Mouse (Mus musculus): ENCODE measurements around the gene Hsd17b6. TPM values are rescaled to one million over a fixed set of nuclear protein-coding genes. Genes with fewer than 3 reads are reported as not detected.
"Not testable (repeated sequence)": the region's sequence is repeated elsewhere in the genome, so short reads cannot be mapped to it uniquely, and the experiment has no call there.

Hsd17b6 gene
- not detected in 2 replicates for polyA plus RNA-seq (2014; fragmentation: Nextera tagmentation; extraction: Ambion mirVana)

DNA sequence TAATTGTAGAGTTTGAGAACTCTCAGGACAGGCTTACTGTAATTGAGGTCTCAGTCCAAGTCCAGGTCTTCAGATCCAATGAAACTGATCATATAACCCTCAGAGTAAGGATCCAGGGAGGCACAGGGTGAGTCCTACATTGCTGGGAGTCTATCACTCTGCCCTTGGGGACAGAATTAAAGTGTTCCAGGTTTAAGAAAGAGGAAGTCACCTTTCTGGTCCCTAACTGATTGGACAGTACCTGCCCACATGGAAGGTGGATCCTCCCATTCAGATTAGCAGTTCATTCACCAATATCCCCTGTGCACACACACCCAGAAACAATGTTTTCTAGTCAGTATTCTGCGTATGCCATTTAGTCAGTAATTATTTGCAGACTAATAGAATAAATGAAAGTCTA lies at the start of gene Hsd17b6:
Hsd17b6 (minus strand) TSS at position 166 of the 400 bp plus-strand sequence.
- no peak for ATAC-seq
- 94% methylated on average over 1 of the region's 1 CpGs for WGBS
- no peaks in the 10 kb centered on the region for H3K4me1 ChIP-seq (ENCODE audit: control insufficient read depth, insufficient read depth, low read length)
- no peaks in the 10 kb centered on the region for H3K36me3 ChIP-seq (ENCODE audit: control insufficient read depth, insufficient read depth, low read length)
- no peaks in the 10 kb centered on the region for H3K27me3 ChIP-seq (replicated peaks; ENCODE audit: control insufficient read depth, insufficient read depth, low read length)
- no peak within 1 kb of the TSS for H3K4me2 ChIP-seq (ENCODE audit: low read length)
- H3K9me3 ChIP-seq (replicated peaks; ENCODE audit: control insufficient read depth, low read length): no peaks in the 10 kb centered on the region
- H3K9ac ChIP-seq (ENCODE audit: low read length): no peak within 1 kb of the TSS
- H3K27ac ChIP-seq (ENCODE audit: low read depth, low read length): no peak within 1 kb of the TSS
- H3K4me3 ChIP-seq (ENCODE audit: low read depth, low read length): no peak within 1 kb of the TSS
- DNase-seq (ENCODE audit: low spot score): no peak

DNA sequence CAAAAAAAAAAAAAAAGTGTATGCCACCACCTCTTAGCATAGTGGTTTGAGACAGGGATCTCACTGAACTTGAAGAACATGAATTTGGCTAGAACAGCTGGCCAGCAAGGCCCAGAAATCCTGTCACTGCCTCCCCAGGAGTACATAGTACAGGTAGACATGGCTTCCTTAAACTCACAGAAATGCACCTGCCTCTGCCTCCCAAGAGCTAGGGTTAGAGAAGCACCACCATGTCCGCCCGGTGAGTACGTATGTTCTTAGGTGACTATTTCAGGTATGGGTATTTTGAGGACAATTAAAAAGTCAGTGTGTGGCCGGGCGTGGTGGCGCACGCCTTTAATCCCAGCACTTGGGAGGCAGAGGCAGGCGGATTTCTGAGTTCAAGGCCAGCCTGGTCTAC lies 45.6 kb upstream of the Hsd17b6 start:
- Histone ChIP-seq H3K9me3 (replicated peaks; ENCODE audit: control insufficient read depth, low read length) (no peaks in the 10 kb centered on the region), H3K4me2 (ENCODE audit: low read length) (no peak overlapping the region), H3K27me3 (replicated peaks; ENCODE audit: control insufficient read depth, insufficient read depth, low read length) (no peaks in the 10 kb centered on the region), H3K9ac (ENCODE audit: low read length) (no peak overlapping the region), H3K27ac (ENCODE audit: low read depth, low read length) (no peak overlapping the region), H3K4me3 (ENCODE audit: low read depth, low read length) (no peak overlapping the region), H3K36me3 (ENCODE audit: control insufficient read depth, insufficient read depth, low read length) (peaks cover 29% of the 10 kb centered on the region), H3K4me1 (ENCODE audit: control insufficient read depth, insufficient read depth, low read length) (0 out of 2 replicates have a peak, but pooled peaks cover 3% of the 10 kb centered on the region)
- WGBS: 95% methylated on average over 8 of the region's 8 CpGs
- DNase-seq (ENCODE audit: low spot score): no peak
- no peak for ATAC-seq

DNA sequence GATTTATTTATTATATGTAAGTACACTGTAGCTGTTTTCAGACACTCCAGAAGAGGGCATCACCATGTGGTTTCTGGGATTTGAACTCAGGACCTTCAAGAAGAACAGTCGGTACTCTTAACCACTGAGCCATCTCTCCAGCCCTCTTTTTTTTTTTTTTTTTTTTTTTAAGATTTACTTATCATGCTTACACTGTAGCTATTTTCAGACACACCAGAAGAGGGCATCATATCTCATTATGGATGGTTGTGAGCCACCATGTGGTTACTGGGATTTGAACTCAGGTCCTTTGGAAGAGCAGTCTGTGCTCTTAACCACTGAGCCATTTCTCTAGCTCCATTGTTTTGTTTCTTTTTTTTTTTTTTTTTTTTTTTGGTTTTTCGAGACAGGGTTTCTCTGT lies 44.7 kb upstream of the Hsd17b6 start:
- not testable (repeated sequence) for H3K27me3 ChIP-seq (replicated peaks; ENCODE audit: control insufficient read depth, insufficient read depth, low read length); H3K4me2 ChIP-seq (ENCODE audit: low read length); H3K27ac ChIP-seq (ENCODE audit: low read depth, low read length); H3K4me1 ChIP-seq (ENCODE audit: control insufficient read depth, insufficient read depth, low read length); ATAC-seq; H3K4me3 ChIP-seq (ENCODE audit: low read depth, low read length); DNase-seq (ENCODE audit: low spot score); H3K9me3 ChIP-seq (replicated peaks; ENCODE audit: control insufficient read depth, low read length); H3K9ac ChIP-seq (ENCODE audit: low read length)
- H3K36me3 ChIP-seq (ENCODE audit: control insufficient read depth, insufficient read depth, low read length): peaks cover 37% of the 10 kb centered on the region
- 100% methylated on average over 1 of the region's 2 CpGs for WGBS

DNA sequence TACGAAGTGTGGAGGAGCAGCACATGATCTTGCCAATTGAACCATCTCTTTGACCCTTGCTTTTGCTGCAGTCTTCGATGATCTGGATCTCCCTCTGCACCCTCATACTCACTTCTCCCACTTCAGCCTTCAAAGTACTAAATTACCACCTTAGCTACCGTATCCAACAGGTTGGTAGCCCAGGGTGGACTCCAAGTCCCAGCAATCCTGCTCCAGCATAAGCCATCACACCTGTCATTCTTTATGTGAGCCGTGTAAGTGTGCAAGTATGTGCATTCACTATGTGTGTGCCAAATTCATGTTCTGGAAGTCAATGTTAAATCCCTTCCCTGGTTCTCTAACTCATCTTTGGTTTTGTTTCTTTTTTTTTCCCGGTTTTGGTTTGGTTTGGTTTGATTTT lies 44.2 kb upstream of the Hsd17b6 start:
- Histone ChIP-seq H3K27me3 (replicated peaks; ENCODE audit: control insufficient read depth, insufficient read depth, low read length) (no peaks in the 10 kb centered on the region), H3K9me3 (replicated peaks; ENCODE audit: control insufficient read depth, low read length) (no peaks in the 10 kb centered on the region), H3K4me2 (ENCODE audit: low read length) (no peak overlapping the region), H3K27ac (ENCODE audit: low read depth, low read length) (no peak overlapping the region), H3K36me3 (ENCODE audit: control insufficient read depth, insufficient read depth, low read length) (peaks cover 42% of the 10 kb centered on the region), H3K4me1 (ENCODE audit: control insufficient read depth, insufficient read depth, low read length) (no peaks in the 10 kb centered on the region), H3K9ac (ENCODE audit: low read length) (no peak overlapping the region), H3K4me3 (ENCODE audit: low read depth, low read length) (no peak overlapping the region)
- no peak for ATAC-seq
- DNase-seq (ENCODE audit: low spot score): no peak
- 95% methylated on average over 5 of the region's 5 CpGs for WGBS

DNA sequence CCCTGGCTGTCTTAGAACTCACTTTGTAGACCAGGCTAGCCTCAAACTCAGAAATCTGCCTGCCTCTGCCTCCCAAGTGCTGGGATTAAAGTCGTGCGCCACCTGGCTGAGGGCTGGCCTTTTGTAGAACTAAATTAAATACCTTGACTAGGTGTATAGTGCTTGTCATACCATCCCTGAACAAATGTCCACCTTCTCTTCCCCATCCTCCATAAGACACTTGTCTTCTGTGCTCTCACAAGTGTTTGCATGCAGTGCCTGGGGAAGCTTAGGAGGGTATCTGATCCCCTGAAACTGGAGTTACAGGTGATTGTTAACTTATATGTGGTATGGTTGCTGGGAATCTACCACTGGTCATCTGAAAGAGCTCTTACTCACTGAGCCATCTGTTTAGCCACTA lies 42.9 kb upstream of the Hsd17b6 start:
- WGBS: 85% methylated on average over 2 of the region's 2 CpGs
- no peaks in the 10 kb centered on the region for H3K27me3 ChIP-seq (replicated peaks; ENCODE audit: control insufficient read depth, insufficient read depth, low read length)

DNA sequence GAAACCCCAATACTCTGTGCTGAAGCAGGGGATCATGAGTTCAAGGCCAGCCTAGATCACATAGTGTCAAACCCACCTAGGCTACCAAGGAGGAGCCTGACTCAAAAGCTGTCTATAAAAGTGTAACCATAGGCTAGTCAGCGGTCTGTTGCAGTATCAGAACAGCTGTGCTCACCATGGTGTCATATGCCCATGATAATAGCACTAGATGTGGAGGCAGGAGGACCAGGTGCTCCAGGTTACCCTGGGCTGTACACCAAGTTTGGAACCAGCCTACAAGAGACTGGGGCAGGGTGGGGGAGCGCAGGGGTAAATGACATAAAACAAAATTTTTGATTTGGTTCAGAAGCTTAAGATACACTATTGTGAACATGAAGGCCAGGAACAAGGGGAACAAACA lies 42.3 kb upstream of the Hsd17b6 start:
- 95% methylated on average over 2 of the region's 2 CpGs for WGBS
- Histone ChIP-seq H3K36me3 (ENCODE audit: control insufficient read depth, insufficient read depth, low read length) (peaks cover 59% of the 10 kb centered on the region), H3K9ac (ENCODE audit: low read length) (no peak overlapping the region), H3K4me2 (ENCODE audit: low read length) (no peak overlapping the region), H3K4me1 (ENCODE audit: control insufficient read depth, insufficient read depth, low read length) (no peaks in the 10 kb centered on the region), H3K9me3 (replicated peaks; ENCODE audit: control insufficient read depth, low read length) (no peaks in the 10 kb centered on the region), H3K4me3 (ENCODE audit: low read depth, low read length) (no peak overlapping the region), H3K27me3 (replicated peaks; ENCODE audit: control insufficient read depth, insufficient read depth, low read length) (no peaks in the 10 kb centered on the region), H3K27ac (ENCODE audit: low read depth, low read length) (no peak overlapping the region)
- no peak for ATAC-seq
- no peak for DNase-seq (ENCODE audit: low spot score)

More for the DNA sequence above, 42.9 kb upstream of the Hsd17b6 start:
- Histone ChIP-seq H3K36me3 (ENCODE audit: control insufficient read depth, insufficient read depth, low read length) (peaks cover 54% of the 10 kb centered on the region), H3K9ac (ENCODE audit: low read length) (no peak overlapping the region), H3K27ac (ENCODE audit: low read depth, low read length) (no peak overlapping the region), H3K9me3 (replicated peaks; ENCODE audit: control insufficient read depth, low read length) (no peaks in the 10 kb centered on the region), H3K4me1 (ENCODE audit: control insufficient read depth, insufficient read depth, low read length) (no peaks in the 10 kb centered on the region), H3K4me3 (ENCODE audit: low read depth, low read length) (no peak overlapping the region), H3K4me2 (ENCODE audit: low read length) (no peak overlapping the region)
- ATAC-seq (no peak), DNase-seq (ENCODE audit: low spot score) (no peak)

DNA sequence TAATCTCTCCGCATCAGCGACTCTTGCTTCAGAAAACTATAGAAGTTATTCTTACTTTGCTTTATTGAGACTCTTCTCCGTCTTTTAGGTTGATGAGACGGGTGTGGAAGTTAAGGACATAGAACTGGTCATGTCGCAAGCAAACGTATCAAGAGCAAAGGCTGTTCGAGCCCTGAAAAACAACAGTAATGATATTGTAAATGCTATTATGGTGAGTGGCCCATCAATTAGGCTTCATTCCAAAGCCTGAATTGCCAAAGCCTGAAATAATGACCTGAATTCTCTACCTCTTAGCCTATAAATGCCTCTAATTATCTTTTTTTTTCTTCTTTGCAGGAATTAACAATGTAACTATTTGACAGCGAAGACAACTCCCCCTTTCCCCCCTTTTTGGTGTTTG lies 40.7 kb upstream of the Hsd17b6 start:
- Histone ChIP-seq H3K36me3 (ENCODE audit: control insufficient read depth, insufficient read depth, low read length) (peaks cover 75% of the 10 kb centered on the region), H3K27me3 (replicated peaks; ENCODE audit: control insufficient read depth, insufficient read depth, low read length) (no peaks in the 10 kb centered on the region)
- WGBS: 79% methylated on average over 8 of the region's 8 CpGs

DNA sequence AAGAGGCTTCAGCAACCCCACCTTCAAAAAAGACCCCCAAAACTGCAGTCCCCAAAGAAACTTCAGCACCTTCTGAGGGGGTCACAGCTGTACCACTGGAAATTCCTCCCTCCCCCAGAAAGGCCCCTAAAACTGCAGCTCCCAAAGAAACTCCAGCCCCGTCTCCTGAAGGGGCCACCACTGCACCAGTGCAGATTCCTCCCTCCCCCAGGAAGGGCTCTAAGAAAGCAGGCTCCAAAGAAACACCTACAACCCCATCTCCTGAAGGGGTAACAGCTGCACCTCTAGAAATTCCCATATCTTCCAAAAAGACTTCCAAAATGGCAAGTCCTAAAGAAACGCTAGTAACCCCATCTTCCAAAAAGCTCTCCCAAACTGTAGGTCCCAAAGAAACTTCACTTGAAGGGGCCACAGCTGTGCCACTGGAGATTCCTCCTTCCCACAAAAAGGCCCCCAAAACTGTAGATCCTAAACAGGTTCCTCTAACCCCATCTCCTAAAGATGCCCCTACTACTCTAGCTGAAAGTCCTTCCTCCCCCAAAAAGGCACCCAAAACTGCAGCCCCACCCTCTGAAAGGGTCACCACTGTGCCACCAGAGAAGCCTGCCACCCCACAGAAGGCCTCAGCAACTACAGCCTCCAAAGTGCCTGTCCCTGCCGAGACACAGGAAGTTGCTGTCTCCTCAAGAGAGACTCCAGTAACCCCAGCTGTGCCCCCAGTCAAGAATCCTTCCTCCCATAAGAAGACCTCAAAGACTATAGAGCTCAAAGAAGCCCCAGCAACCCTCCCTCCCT lies 35.8 kb upstream of the Hsd17b6 start:
- Histone ChIP-seq H3K9me3 (replicated peaks; ENCODE audit: control insufficient read depth, low read length) (no peaks in the 10 kb centered on the region), H3K27ac (ENCODE audit: low read depth, low read length) (no peak overlapping the region), H3K4me3 (ENCODE audit: low read depth, low read length) (no peak overlapping the region), H3K36me3 (ENCODE audit: control insufficient read depth, insufficient read depth, low read length) (peaks cover 94% of the 10 kb centered on the region), H3K4me1 (ENCODE audit: control insufficient read depth, insufficient read depth, low read length) (0 out of 2 replicates have a peak, but pooled peaks cover 2% of the 10 kb centered on the region), H3K27me3 (replicated peaks; ENCODE audit: control insufficient read depth, insufficient read depth, low read length) (no peaks in the 10 kb centered on the region), H3K4me2 (ENCODE audit: low read length) (no peak overlapping the region), H3K9ac (ENCODE audit: low read length) (no peak overlapping the region)
- 72% methylated on average over 3 of the region's 3 CpGs for WGBS
- ATAC-seq (no peak), DNase-seq (ENCODE audit: low spot score) (no peak)

More for the DNA sequence above, 40.7 kb upstream of the Hsd17b6 start:
- Histone ChIP-seq H3K4me1 (ENCODE audit: control insufficient read depth, insufficient read depth, low read length) (no peaks in the 10 kb centered on the region), H3K9me3 (replicated peaks; ENCODE audit: control insufficient read depth, low read length) (no peaks in the 10 kb centered on the region), H3K4me3 (ENCODE audit: low read depth, low read length) (no peak overlapping the region), H3K27ac (ENCODE audit: low read depth, low read length) (no peak overlapping the region), H3K9ac (ENCODE audit: low read length) (no peak overlapping the region), H3K4me2 (ENCODE audit: low read length) (no peak overlapping the region)
- DNase-seq (ENCODE audit: low spot score) (no peak), ATAC-seq (no peak)

DNA sequence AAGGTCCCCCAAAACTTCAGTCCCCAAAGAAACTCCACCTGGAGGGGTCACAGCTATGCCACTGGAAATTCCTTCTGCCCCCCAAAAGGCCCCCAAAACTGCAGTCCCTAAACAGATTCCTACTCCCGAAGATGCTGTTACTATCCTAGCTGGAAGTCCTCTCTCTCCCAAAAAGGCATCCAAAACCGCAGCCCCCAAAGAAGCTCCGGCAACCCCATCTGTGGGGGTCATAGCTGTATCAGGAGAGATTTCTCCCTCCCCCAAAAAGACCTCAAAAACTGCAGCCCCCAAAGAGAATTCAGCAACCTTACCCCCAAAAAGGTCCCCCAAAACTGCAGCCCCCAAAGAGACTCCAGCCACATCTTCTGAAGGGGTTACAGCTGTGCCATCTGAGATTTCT lies 35.1 kb upstream of the Hsd17b6 start:
- H3K4me3 ChIP-seq (ENCODE audit: low read depth, low read length): no peak overlapping the region
- no peak for DNase-seq (ENCODE audit: low spot score)
- H3K4me2 ChIP-seq (ENCODE audit: low read length): no peak overlapping the region
- no peak for ATAC-seq
- H3K9me3 ChIP-seq (replicated peaks; ENCODE audit: control insufficient read depth, low read length): no peaks in the 10 kb centered on the region
- no peaks in the 10 kb centered on the region for H3K27me3 ChIP-seq (replicated peaks; ENCODE audit: control insufficient read depth, insufficient read depth, low read length)
- 94% methylated on average over 3 of the region's 3 CpGs for WGBS
- H3K4me1 ChIP-seq (ENCODE audit: control insufficient read depth, insufficient read depth, low read length): peaks cover 8% of the 10 kb centered on the region
- no peak overlapping the region for H3K9ac ChIP-seq (ENCODE audit: low read length)
- H3K36me3 ChIP-seq (ENCODE audit: control insufficient read depth, insufficient read depth, low read length): peaks cover 86% of the 10 kb centered on the region
- H3K27ac ChIP-seq (ENCODE audit: low read depth, low read length): no peak overlapping the region
